Mouse (Mus musculus) G1E (cell line): ENCODE measurements at regions not wholly inside any gene's neighbourhood (a gene's known extent, or its start where the extent isn't known, plus 50 kb on each side); places are given as distances from the start of the nearest gene placed in this dataset.

Source experiments
- CTCF ChIP-seq: IDR thresholded peaks from 2 replicates; pipeline ENCODE4 v1.5.1; 2012; ENCODE audit warnings: low read depth, low read length, inconsistent platforms, mixed read lengths
- GATA2 ChIP-seq: IDR thresholded peaks from 2 replicates; pipeline ENCODE4 v1.6.1; 2012; ENCODE audit warnings: low read depth, low read length, inconsistent platforms, borderline replicate concordance
- TAL1 ChIP-seq: conservative IDR thresholded peaks from 2 replicates; pipeline ENCODE4 v1.6.1; 2012; ENCODE audit warnings: low read depth, low read length, inconsistent platforms, mixed read lengths

DNA sequence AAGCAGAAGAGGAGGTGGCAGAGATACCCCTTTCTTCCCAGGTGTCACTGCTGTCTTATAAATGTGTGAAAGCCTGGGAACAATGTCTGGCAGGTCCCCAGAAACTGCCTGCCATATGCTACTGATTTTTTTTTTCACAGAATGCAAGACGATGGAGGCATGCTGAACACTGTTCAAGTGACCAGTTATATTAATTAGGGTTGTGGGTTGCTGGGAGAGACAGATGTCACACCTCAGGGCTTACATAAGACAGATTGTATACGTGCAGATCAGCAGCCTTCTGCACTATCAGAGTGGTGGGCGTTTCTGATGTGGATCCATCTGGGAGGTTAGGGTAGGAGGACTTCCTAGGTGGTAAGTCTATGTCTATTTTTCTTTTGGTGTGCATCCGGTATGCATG, 120.6 kb upstream of the Adra1b start:
- TF ChIP-seq TAL1 (no peak), CTCF (no peak), GATA2 (no peak)
